Mouse (Mus musculus) ovary, postnatal 36 days (tissue): ENCODE data around the gene Rassf10.
"Not testable (repeated sequence)": the region's sequence is repeated elsewhere in the genome, so short reads cannot be mapped to it uniquely, and the experiment has no call there.

Experiments
- DNase-seq: peaks from one replicate; pipeline ENCODE4 v3.0.0; 2022; ENCODE audit warnings: low spot score, mixed read lengths

Rassf10 gene

GRCm38 (mm10) chr7:112953777-112954291 is at the start of gene Rassf10:
Gene Rassf10, plus strand, starts transcription at chr7:112953962.
- peak; percentile 88 for DNase-seq

GRCm38 (mm10) chr7:112906848-112907247 is 46.9 kb upstream of the Rassf10 start:
- DNase-seq = no peak

- DNase-seq = no peak
These were observed 46.3 kb upstream of the Rassf10 start for GRCm38 (mm10) chr7:112907468-112907867.

GRCm38 (mm10) chr7:112909164-112909563 is 44.6 kb upstream of the Rassf10 start:
- no peak for DNase-seq

- no peak for DNase-seq
These were observed 40.8 kb upstream of the Rassf10 start for GRCm38 (mm10) chr7:112912969-112913368.

GRCm38 (mm10) chr7:112915571-112915970 is 38.2 kb upstream of the Rassf10 start:
- no peak for DNase-seq

- DNase-seq = no peak
These were observed 36.0 kb upstream of the Rassf10 start for GRCm38 (mm10) chr7:112917613-112918278.

- no peak for DNase-seq
These were observed 35.3 kb upstream of the Rassf10 start for GRCm38 (mm10) chr7:112918279-112918991.

- peak; percentile 48 for DNase-seq
These were observed 33.9 kb upstream of the Rassf10 start for GRCm38 (mm10) chr7:112919845-112920244.

GRCm38 (mm10) chr7:112922801-112923200 is 31.0 kb upstream of the Rassf10 start:
- no peak for DNase-seq

- no peak for DNase-seq
These were observed 30.1 kb upstream of the Rassf10 start for GRCm38 (mm10) chr7:112923712-112924111.

- peak; percentile 50 for DNase-seq
These were observed 23.1 kb upstream of the Rassf10 start for GRCm38 (mm10) chr7:112930669-112931068.

- not testable (repeated sequence) for DNase-seq
These were observed 17.9 kb upstream of the Rassf10 start for GRCm38 (mm10) chr7:112935876-112936275.

GRCm38 (mm10) chr7:112937089-112937488 is 16.7 kb upstream of the Rassf10 start:
- DNase-seq = no peak

GRCm38 (mm10) chr7:112938959-112939358 is 14.8 kb upstream of the Rassf10 start:
- DNase-seq = no peak

- DNase-seq = no peak
These were observed 11.2 kb upstream of the Rassf10 start for GRCm38 (mm10) chr7:112942567-112942966.

- DNase-seq = no peak
These were observed 10.7 kb upstream of the Rassf10 start for GRCm38 (mm10) chr7:112943056-112943455.

- peak; percentile 23 for DNase-seq
These were observed 7.1 kb upstream of the Rassf10 start for GRCm38 (mm10) chr7:112946706-112947105.

- peak; percentile 37 for DNase-seq
These were observed 765 bp downstream of the Rassf10 start for GRCm38 (mm10) chr7:112954351-112955102.

GRCm38 (mm10) chr7:112955103-112955827 is 1.5 kb downstream of the Rassf10 start:
- peak; percentile 52 for DNase-seq

- DNase-seq = no peak
These were observed 2.2 kb downstream of the Rassf10 start for GRCm38 (mm10) chr7:112955955-112956354.

GRCm38 (mm10) chr7:112956961-112957360 is 3.2 kb downstream of the Rassf10 start:
- DNase-seq = no peak
